Mouse (Mus musculus) liver, postnatal 0 days (tissue): ENCODE data around the gene Mycn. TPM values are rescaled to one million over a fixed set of nuclear protein-coding genes. Genes with fewer than 3 reads are reported as not detected.

Experiments
- ATAC-seq: fragments of 200-750 bp; cut with Nextera tagmentation; 2 replicates; pipeline ENCODE4 v1.8.0; 2017; ENCODE audit warnings: mild to moderate bottlenecking, moderate library complexity
- DNase-seq: peaks from one replicate; pipeline ENCODE4 v3.0.0-alpha.2; 2016
- H3K27ac ChIP-seq: fragments of 300-500 bp; sonication (generic); 2 replicates; pipeline ENCODE4 v1.5.1; 2014; ENCODE audit warnings: antibody characterized with exemption, moderate library complexity, mild to moderate bottlenecking, low read depth
- H3K27me3 ChIP-seq: fragments of 300-500 bp; sonication (generic); 2 replicates; pipeline ENCODE4 v1.6.1; 2014; ENCODE audit warnings: low read length, control low read depth, mixed read lengths; ENCODE audit not compliant: insufficient read depth
- H3K36me3 ChIP-seq: fragments of 300-500 bp; sonication (generic); replicated peaks from 2 replicates; pipeline ENCODE4 v1.6.1; 2014; ENCODE audit warnings: mild to moderate bottlenecking, control low read depth, low read length, moderate library complexity, mixed read lengths; ENCODE audit not compliant: insufficient read depth
- H3K4me1 ChIP-seq: fragments of 300-500 bp; sonication (generic); 2 replicates; pipeline ENCODE4 v1.6.1; 2014; ENCODE audit warnings: antibody characterized with exemption, mild to moderate bottlenecking, control low read depth; ENCODE audit not compliant: insufficient read depth
- H3K4me2 ChIP-seq: fragments of 300-500 bp; sonication (generic); 2 replicates; pipeline ENCODE4 v1.6.1; 2014; ENCODE audit warnings: low read depth, mild to moderate bottlenecking, low read length, moderate library complexity, mixed read lengths
- H3K4me3 ChIP-seq: fragments of 300-500 bp; sonication (generic); 2 replicates; pipeline ENCODE4 v1.5.1; 2014; ENCODE audit warnings: low read depth, low read length
- H3K9ac ChIP-seq: fragments of 300-500 bp; sonication (generic); replicated peaks from 2 replicates; pipeline ENCODE4 v1.6.1; 2014; ENCODE audit warnings: mild to moderate bottlenecking, moderate library complexity
- H3K9me3 ChIP-seq: fragments of 300-500 bp; sonication (generic); 2 replicates; pipeline ENCODE4 v1.6.1; 2016; ENCODE audit warnings: mild to moderate bottlenecking, control low read depth, low read length, mixed read lengths
- CTCF ChIP-seq: sonication (generic); IDR thresholded peaks from 2 replicates; pipeline ENCODE4 v1.5.1; 2016; ENCODE audit warnings: antibody characterized with exemption, low read depth
- EP300 ChIP-seq: IDR thresholded peaks from 2 replicates; pipeline ENCODE4 v1.6.1; 2016; ENCODE audit warnings: antibody characterized with exemption, low read depth, mild to moderate bottlenecking
- WGBS: fragments of 180-500 bp; shearing (Covaris S2); extraction: QIAGEN DNeasy Blood & Tissue Kit; methylation state at CpG from one replicate; pipeline ENCODE4 v1.1.7; 2014; ENCODE audit not compliant: insufficient replicate concordance; 5-methylcytosine and 5-hydroxymethylcytosine counted together
- polyA plus RNA-seq: library from polyadenylated mRNA; unstranded; fragments of >200 nt; fragmentation: Nextera tagmentation; extraction: Ambion mirVana; gene quantifications from 2 replicates; pipeline ENCODE4 v1.2.1, GENCODE M21; 2015

The Mycn gene
- polyA plus RNA-seq, 1 experiment from 2014 or later = 1.3 TPM

- DNase-seq (no peak), ATAC-seq (no peak)
- H3K27ac ChIP-seq = no peak overlapping the region
- TF ChIP-seq CTCF (no peak), EP300 (no peak)
- H3K4me1 ChIP-seq = peaks cover 12% of the 10 kb centered on the region
- peak overlapping the region; percentile 64 for H3K4me3 ChIP-seq
- H3K9ac ChIP-seq = peak overlapping the region; percentile 64
- peaks cover 39% of the 10 kb centered on the region for H3K27me3 ChIP-seq
- H3K9me3 ChIP-seq = no peaks in the 10 kb centered on the region
- H3K4me2 ChIP-seq = peak overlapping the region; percentile 89
- under 1% methylated on average over 13 of the region's 13 CpGs for WGBS
- H3K36me3 ChIP-seq = 0 out of 2 replicates have a peak, but pooled peaks cover 3% of the 10 kb centered on the region
Observed at GRCm38 (mm10) chr12:12940466-12941128, 1.1 kb downstream of the Mycn start.

- no peak for TF ChIP-seq EP300
- TF ChIP-seq CTCF = no peak
- Histone ChIP-seq H3K9me3 (no peaks in the 10 kb centered on the region), H3K27me3 (peaks cover 39% of the 10 kb centered on the region), H3K36me3 (0 out of 2 replicates have a peak, but pooled peaks cover 3% of the 10 kb centered on the region), H3K27ac (no peak overlapping the region), H3K4me3 (peak overlapping the region; percentile 64), H3K9ac (peak overlapping the region; percentile 46), H3K4me1 (peaks cover 12% of the 10 kb centered on the region), H3K4me2 (peak overlapping the region; percentile 89)
- DNase-seq (peak; percentile 24), ATAC-seq (no peak)
- WGBS = under 1% methylated on average over 69 of the region's 69 CpGs
Observed at GRCm38 (mm10) chr12:12939581-12940465, 1.9 kb downstream of the Mycn start.

GRCm38 (mm10) chr12:12938850-12939249 is 2.9 kb downstream of the Mycn start:
- H3K9me3 ChIP-seq = no peaks in the 10 kb centered on the region
- DNase-seq = peak; percentile 55
- peaks cover 39% of the 10 kb centered on the region for H3K27me3 ChIP-seq
- peak overlapping the region; percentile 64 for H3K4me3 ChIP-seq
- no peak for ATAC-seq
- no peak overlapping the region for H3K27ac ChIP-seq
- 0 out of 2 replicates have a peak, but pooled peaks cover 3% of the 10 kb centered on the region for H3K36me3 ChIP-seq
- H3K4me2 ChIP-seq = peak overlapping the region; percentile 89
- TF ChIP-seq EP300 (no peak), CTCF (peak; percentile 67)
- peak overlapping the region; percentile 46; the same call in 1 of the 2 replicates for H3K9ac ChIP-seq
- WGBS = under 1% methylated on average over 12 of the region's 12 CpGs
- H3K4me1 ChIP-seq = peaks cover 12% of the 10 kb centered on the region

GRCm38 (mm10) chr12:12938361-12938760 is 3.4 kb downstream of the Mycn start:
- peaks cover 37% of the 10 kb centered on the region for H3K27me3 ChIP-seq
- H3K27ac ChIP-seq = no peak overlapping the region
- WGBS = 16% methylated on average over 7 of the region's 7 CpGs
- no peaks in the 10 kb centered on the region for H3K9me3 ChIP-seq
- peak overlapping the region; percentile 64 for H3K4me3 ChIP-seq
- H3K9ac ChIP-seq = no peak overlapping the region
- DNase-seq (no peak), ATAC-seq (no peak)
- peaks cover 12% of the 10 kb centered on the region for H3K4me1 ChIP-seq
- no peak for TF ChIP-seq CTCF
- TF ChIP-seq EP300 = no peak
- H3K4me2 ChIP-seq = peak overlapping the region; percentile 89
- 0 out of 2 replicates have a peak, but pooled peaks cover 3% of the 10 kb centered on the region for H3K36me3 ChIP-seq

- Histone ChIP-seq H3K4me2 (peak overlapping the region; percentile 89), H3K4me1 (peaks cover 12% of the 10 kb centered on the region), H3K9ac (no peak overlapping the region), H3K27me3 (peaks cover 34% of the 10 kb centered on the region), H3K27ac (no peak overlapping the region), H3K36me3 (0 out of 2 replicates have a peak, but pooled peaks cover 3% of the 10 kb centered on the region), H3K4me3 (no peak overlapping the region), H3K9me3 (no peaks in the 10 kb centered on the region)
- DNase-seq (no peak), ATAC-seq (no peak)
- no peak for TF ChIP-seq EP300
- no peak for TF ChIP-seq CTCF
- WGBS = 38% methylated on average over 9 of the region's 9 CpGs
Observed at GRCm38 (mm10) chr12:12937746-12938145, 4.0 kb downstream of the Mycn start.

GRCm38 (mm10) chr12:12937088-12937487 is 4.6 kb downstream of the Mycn start:
- peaks cover 32% of the 10 kb centered on the region for H3K27me3 ChIP-seq
- H3K27ac ChIP-seq = no peak overlapping the region
- TF ChIP-seq EP300 = no peak
- no peak for TF ChIP-seq CTCF
- no peak for DNase-seq
- no peak overlapping the region for H3K4me3 ChIP-seq
- WGBS = 46% methylated on average over 30 of the region's 30 CpGs
- ATAC-seq = no peak
- peak overlapping the region; percentile 89 for H3K4me2 ChIP-seq
- 0 out of 2 replicates have a peak, but pooled peaks cover 3% of the 10 kb centered on the region for H3K36me3 ChIP-seq
- H3K9ac ChIP-seq = no peak overlapping the region
- peaks cover 12% of the 10 kb centered on the region for H3K4me1 ChIP-seq
- no peaks in the 10 kb centered on the region for H3K9me3 ChIP-seq
